Mouse (Mus musculus) kidney, adult 2 months (tissue): Measurements from ENCODE around the gene Lpp. TPM values are rescaled to one million over a fixed set of nuclear protein-coding genes. Genes with fewer than 3 reads are reported as not detected.

ENCODE experiments used
- DNase-seq: peaks from one replicate; pipeline ENCODE4 v3.0.0; 2021
- H3K27ac ChIP-seq: fragments of 200-500 bp; 2 replicates; pipeline ENCODE4 v1.5.1; 2012; ENCODE audit warnings: low read depth, low read length, control low read depth, inconsistent platforms; ENCODE audit not compliant: insufficient read depth
- H3K27me3 ChIP-seq: fragments of 200-500 bp; replicated peaks from 2 replicates; pipeline ENCODE4 v1.6.1; 2012; ENCODE audit warnings: mild to moderate bottlenecking, moderate library complexity, low read length, inconsistent platforms; ENCODE audit not compliant: control insufficient read depth, insufficient read depth
- H3K36me3 ChIP-seq: fragments of 200-500 bp; 2 replicates; pipeline ENCODE4 v1.6.1; 2012; ENCODE audit warnings: mild to moderate bottlenecking, moderate library complexity, low read length, inconsistent platforms; ENCODE audit not compliant: control insufficient read depth, insufficient read depth
- H3K4me1 ChIP-seq: fragments of 200-500 bp; 2 replicates; pipeline ENCODE4 v1.6.1; 2011; ENCODE audit warnings: low read length; ENCODE audit not compliant: control insufficient read depth, insufficient read depth
- H3K4me3 ChIP-seq: fragments of 200-500 bp; 2 replicates; pipeline ENCODE4 v1.5.1; 2011; ENCODE audit warnings: mild to moderate bottlenecking, low read depth, low read length, control low read depth; ENCODE audit not compliant: insufficient read depth
- CTCF ChIP-seq: fragments of 200-500 bp; conservative IDR thresholded peaks from 2 replicates; pipeline ENCODE4 v1.5.1; 2011; ENCODE audit warnings: low read depth, mild to moderate bottlenecking, control low read depth, low read length, moderate library complexity, mixed read lengths; ENCODE audit not compliant: insufficient read depth, insufficient read length
- POLR2A ChIP-seq: fragments of 200-500 bp; IDR thresholded peaks from one replicate; pipeline ENCODE4 v1.6.1; 2011; ENCODE audit warnings: low read depth, low read length, control low read depth
- WGBS: fragments of 180-500 bp; shearing (Covaris S2); methylation state at CpG from one replicate; pipeline ENCODE4 v1.1.7; 2018; 5-methylcytosine and 5-hydroxymethylcytosine counted together
- polyA plus RNA-seq: library from polyadenylated mRNA; depleted of rRNA; stranded (reverse); fragments of >200 nt; gene quantifications from 2 replicates; pipeline ENCODE4 v1.2.3, GENCODE M21; 2012

Gene Lpp
- polyA plus RNA-seq, 1 experiment = 15.9 TPM

DNA sequence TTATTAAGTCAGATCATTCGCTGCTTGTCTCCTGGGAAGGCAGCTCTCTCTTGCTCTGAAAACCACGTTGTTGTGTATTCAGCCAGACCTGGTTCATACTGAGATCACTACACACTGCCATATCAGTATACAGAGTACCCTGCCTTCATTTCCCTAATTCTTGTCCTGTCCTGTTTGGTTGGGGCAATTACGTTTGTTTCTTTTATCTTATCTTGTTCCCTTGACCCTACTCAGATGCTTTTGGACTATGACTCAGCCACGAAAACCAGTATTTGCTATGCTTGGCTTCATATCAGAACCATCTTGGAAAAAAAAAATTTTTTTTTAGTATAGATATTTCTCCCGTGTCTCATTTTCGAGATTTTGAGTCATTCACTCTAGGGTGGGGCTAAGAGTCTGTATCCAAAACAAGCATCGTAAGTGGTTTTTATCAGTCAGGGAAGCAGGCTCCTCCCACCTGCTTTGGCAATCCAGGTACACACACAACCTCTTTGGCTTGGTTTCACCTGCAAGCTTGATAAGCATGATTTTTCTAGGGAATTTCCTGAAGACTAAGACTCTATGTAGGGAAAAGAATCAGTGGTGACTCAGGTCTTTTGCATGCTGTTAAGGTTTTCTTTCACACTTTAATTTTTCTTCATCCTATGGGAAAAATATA lies 29.1 kb upstream of the Lpp start:
- DNase-seq = no peak
- Histone ChIP-seq H3K4me3 (no peak overlapping the region), H3K27ac (no peak overlapping the region), H3K36me3 (no peaks in the 10 kb centered on the region), H3K4me1 (no peaks in the 10 kb centered on the region), H3K27me3 (no peaks in the 10 kb centered on the region; the same call in 1 of the 2 replicates)
- no peak for TF ChIP-seq POLR2A
- TF ChIP-seq CTCF = no peak
- WGBS = 72% methylated on average over 7 of the region's 7 CpGs

DNA sequence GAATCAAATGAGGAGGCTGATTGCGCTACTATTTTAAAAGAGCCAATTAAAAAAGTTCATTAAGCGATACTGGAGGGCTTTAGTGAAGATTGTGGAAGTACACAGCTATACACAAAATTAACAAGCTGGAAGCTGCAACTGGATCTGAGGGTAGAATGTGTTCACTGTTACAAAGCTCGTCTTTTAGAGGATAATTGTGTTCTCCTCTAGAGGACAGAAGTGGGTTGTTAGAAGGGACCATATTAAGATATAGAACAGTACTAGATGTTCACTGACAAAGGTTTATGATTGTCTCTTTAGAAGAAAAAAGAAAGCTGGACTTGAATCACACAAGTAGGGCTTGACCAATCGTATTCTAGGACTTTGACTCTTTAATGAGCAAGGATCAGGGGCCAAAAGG lies 27.4 kb upstream of the Lpp start:
- 86% methylated on average over 4 of the region's 4 CpGs for WGBS
- no peaks in the 10 kb centered on the region for H3K36me3 ChIP-seq
- no peaks in the 10 kb centered on the region for H3K4me1 ChIP-seq
- H3K27me3 ChIP-seq = no peaks in the 10 kb centered on the region; the same call in 1 of the 2 replicates
- peak; percentile 33 for DNase-seq
- H3K4me3 ChIP-seq = no peak overlapping the region
- no peak overlapping the region for H3K27ac ChIP-seq
- no peak for TF ChIP-seq CTCF

DNA sequence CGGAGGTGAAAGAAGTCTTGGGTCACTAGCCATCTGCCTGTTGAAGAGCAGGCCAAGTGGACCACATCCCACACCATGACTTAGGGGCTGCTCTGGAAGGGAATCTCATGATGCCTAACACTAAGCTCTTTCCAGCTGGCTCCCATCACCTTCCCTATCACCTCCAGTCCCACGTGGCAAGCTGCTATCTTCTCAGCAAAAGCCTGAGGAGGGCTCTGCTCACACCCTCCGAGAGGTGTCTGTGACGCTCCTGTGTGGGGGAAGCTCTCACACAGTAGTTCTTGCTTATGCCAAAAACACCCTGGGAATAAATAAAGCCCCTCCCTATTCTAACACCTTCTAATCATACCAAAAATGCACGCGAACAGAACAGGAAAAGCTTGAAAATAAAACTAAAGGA lies 26.2 kb upstream of the Lpp start:
- no peak overlapping the region for H3K27ac ChIP-seq
- H3K36me3 ChIP-seq = no peaks in the 10 kb centered on the region
- TF ChIP-seq POLR2A = no peak
- TF ChIP-seq CTCF = no peak
- no peaks in the 10 kb centered on the region for H3K4me1 ChIP-seq
- H3K4me3 ChIP-seq = no peak overlapping the region
- 67% methylated on average over 6 of the region's 6 CpGs for WGBS
- no peaks in the 10 kb centered on the region; the same call in 1 of the 2 replicates for H3K27me3 ChIP-seq
- no peak for DNase-seq

DNA sequence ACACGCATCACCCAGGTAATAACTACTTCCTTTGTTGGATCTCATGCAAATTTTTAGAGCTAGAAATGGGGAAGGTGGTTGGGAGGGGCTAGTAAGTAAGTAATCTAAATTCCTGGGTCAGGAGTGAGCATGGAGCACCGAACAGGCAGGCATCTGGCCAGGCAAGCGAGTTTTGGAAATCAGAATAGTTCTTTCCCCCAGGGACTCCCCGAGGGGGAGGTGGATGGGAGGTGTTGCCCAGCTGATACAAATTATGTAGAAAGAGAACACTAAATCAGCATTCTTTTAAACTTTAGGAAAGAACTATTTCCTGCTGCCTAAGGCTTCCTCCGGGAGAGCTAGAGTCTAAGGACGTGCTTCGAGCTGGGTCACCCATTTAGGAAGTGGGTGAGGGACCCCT lies 25.8 kb upstream of the Lpp start:
- peak; percentile 23 for DNase-seq
- H3K27me3 ChIP-seq = no peaks in the 10 kb centered on the region; the same call in 1 of the 2 replicates
- 37% methylated on average over 7 of the region's 7 CpGs for WGBS
- H3K4me1 ChIP-seq = no peaks in the 10 kb centered on the region
- H3K4me3 ChIP-seq = no peak overlapping the region
- TF ChIP-seq POLR2A (no peak), CTCF (no peak)
- no peak overlapping the region for H3K27ac ChIP-seq
- no peaks in the 10 kb centered on the region for H3K36me3 ChIP-seq

DNA sequence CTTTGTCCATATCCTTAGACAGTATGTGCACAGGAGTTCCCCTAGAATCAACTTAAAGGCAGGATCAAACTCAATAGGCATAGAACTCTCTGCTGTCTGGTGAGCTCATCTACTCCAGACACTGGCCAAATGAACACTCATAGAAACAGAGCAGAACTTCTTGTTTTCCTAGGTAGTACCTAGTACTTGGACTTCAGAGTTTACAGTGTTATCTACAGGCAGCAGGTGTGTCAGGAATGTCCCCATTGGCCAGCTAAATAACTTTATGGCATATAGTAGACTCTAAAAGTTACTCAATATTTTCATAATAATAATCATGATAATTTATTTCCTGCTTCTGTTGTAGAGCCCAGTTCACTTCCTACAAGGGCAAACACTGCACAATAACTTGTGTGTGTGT lies 16.8 kb upstream of the Lpp start:
- DNase-seq = no peak
- Histone ChIP-seq H3K27me3 (no peaks in the 10 kb centered on the region), H3K36me3 (no peaks in the 10 kb centered on the region), H3K4me3 (no peak overlapping the region), H3K27ac (no peak overlapping the region), H3K4me1 (no peaks in the 10 kb centered on the region)
- TF ChIP-seq POLR2A (no peak), CTCF (no peak)

DNA sequence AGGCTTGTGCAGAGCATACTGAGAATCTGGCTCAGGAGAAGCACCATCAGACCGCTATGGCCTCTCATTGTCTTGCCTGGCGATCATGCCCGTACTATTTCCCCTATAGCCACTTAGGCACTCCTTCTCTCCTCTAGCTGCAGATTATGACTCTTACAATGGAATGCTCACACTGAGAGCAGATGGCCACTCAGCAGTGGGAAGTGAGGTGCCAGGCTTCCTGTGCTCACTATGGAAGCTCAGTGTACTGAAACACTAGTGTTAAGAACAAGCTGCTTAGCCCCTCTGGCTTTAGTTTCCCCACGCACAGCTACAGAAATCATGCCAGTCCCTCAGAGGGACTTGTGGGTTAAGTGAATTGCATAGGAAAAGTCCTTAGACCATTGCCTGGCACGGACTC lies 2.7 kb upstream of the Lpp start:
- Histone ChIP-seq H3K4me1 (peaks cover 12% of the 10 kb centered on the region), H3K27me3 (no peaks in the 10 kb centered on the region), H3K4me3 (no peak overlapping the region), H3K27ac (no peak overlapping the region), H3K36me3 (no peaks in the 10 kb centered on the region)
- no peak for DNase-seq
- 96% methylated on average over 5 of the region's 5 CpGs for WGBS
- no peak for TF ChIP-seq CTCF
- TF ChIP-seq POLR2A = no peak

DNA sequence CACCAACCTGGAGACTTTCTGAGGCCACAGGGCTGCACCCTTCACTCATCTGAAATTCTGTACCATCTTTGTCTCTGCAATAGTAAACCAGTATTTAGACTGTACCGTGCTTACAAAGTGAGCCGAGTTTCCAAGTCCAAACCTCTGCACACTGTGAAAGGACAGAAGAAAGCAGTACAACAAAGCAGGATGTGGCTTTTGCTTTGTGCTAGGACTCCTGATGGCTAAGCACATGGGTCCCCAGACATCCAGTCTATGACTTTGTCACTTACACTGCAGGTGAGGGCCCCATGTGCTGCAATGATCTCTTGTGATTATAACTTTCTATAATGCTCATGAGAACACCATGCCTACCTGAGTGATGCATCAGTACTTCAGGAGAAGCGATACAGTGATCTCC lies 2.2 kb upstream of the Lpp start:
- DNase-seq = no peak
- no peaks in the 10 kb centered on the region for H3K27me3 ChIP-seq
- H3K4me1 ChIP-seq = peaks cover 12% of the 10 kb centered on the region
- H3K36me3 ChIP-seq = no peaks in the 10 kb centered on the region
- no peak overlapping the region for H3K4me3 ChIP-seq
- TF ChIP-seq POLR2A = no peak
- no peak overlapping the region for H3K27ac ChIP-seq
- 83% methylated on average over 3 of the region's 3 CpGs for WGBS
